Mouse (Mus musculus): Measurements from ENCODE around the gene Gm49378. TPM values are rescaled to one million over a fixed set of nuclear protein-coding genes. Genes with fewer than 3 reads are reported as not detected.

The Gm49378 gene
- total RNA-seq (2015) (6.7 and 8.5 TPM in 2 replicates), total RNA-seq (2017) (1.5 and 4.9 TPM in 2 replicates)

GRCm38 (mm10) chr14:55637795-55638194 is at the start of gene Gm49378:
Gene Gm49378 (minus strand): TSS chr14:55637895.
- ATAC-seq (replicated peaks; ENCODE audit: poor library complexity), result no peak

DNA sequence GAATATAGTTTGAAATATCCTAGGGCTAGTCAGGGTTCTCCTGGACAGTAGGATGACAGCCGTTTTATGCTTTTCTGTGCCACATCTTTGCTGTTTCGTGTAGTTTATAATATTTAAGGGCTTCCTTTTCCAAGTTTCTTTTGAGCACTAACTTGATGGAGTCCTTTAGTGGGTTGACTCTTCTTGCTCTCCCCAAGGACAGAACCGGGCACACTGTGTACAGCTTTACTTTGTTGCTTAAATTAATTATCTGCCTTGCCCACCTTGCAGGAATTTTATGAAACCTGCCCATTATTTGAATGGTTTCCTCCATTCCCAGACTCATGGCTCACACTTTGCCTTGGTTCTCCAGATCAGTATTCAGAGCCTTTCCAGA is 44.4 kb upstream of the Gm49378 start:
- ATAC-seq (replicated peaks; ENCODE audit: poor library complexity), result 0 out of 2 replicates have a peak, but pooled peaks have one; percentile 1

GRCm38 (mm10) chr14:55681160-55682117 is 43.7 kb upstream of the Gm49378 start, which contains the start of gene Tinf2:
Gene Tinf2 (minus strand): TSS chr14:55681820.
- peak; percentile 96 for ATAC-seq (replicated peaks; ENCODE audit: poor library complexity)

- ATAC-seq (replicated peaks; ENCODE audit: poor library complexity), result no peak
Observed at GRCm38 (mm10) chr14:55677615-55678014, 39.9 kb upstream of the Gm49378 start.

- no peak for ATAC-seq (replicated peaks; ENCODE audit: poor library complexity)
Observed at GRCm38 (mm10) chr14:55672741-55673060, 35.0 kb upstream of the Gm49378 start.

GRCm38 (mm10) chr14:55671833-55672740 is 34.4 kb upstream of the Gm49378 start, which contains the start of the genes Gmpr2 and Nedd8:
Gene Gmpr2 (plus strand): TSS chr14:55671941.
Gene Nedd8 (minus strand): TSS chr14:55672124.
- ATAC-seq (replicated peaks; ENCODE audit: poor library complexity), result peak; percentile 98

GRCm38 (mm10) chr14:55671486-55671832 is 33.8 kb upstream of the Gm49378 start:
- no peak for ATAC-seq (replicated peaks; ENCODE audit: poor library complexity)

DNA sequence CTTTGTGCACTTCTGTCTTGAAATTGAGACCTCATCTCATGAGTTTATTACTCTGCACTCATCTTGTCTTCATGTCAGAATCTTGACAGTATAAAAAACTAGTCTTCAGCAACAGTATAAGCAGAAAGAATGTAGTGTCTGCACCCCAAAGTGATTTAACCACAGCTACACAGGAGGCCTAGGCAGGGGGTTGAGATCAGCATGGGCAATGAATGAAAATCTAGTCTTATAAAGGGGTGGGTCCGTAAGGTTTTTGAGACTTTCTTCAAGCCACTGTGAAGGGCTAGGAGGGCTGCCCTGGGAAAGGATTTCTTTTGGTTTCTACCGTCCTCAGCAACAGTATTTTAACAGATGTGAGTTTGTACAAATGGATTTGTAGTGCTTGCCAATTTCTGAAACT is 22.9 kb upstream of the Gm49378 start:
- no peak for ATAC-seq (replicated peaks; ENCODE audit: poor library complexity)

DNA sequence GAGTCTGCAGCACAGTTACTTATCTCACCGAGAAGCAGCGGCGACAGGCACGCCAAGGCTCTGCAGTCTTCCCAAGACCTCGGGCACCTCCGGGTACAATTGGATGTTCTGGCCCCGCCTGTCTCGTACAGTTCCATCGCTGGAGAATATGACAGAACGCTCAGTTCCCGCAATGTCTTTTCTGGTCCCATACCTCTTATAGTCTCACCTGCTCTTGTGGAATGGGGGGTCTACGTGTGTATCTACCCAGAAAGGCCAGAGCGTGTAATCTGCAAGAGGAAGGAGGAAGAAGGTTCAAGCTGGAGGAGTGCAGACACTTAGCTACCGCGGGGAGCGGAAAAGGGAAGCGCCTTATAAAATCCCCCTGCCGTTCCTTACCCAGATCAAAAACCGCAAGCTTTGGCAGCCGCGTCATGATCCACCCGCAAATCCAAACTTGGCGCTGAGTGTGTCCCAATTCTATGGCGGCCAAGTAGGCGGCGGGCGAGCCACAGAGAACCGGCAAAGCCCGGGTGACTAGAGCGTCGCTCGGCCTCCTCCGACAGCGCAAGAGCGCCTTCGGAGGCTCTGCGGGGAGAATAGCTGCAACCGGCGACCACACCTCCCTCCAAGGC is 22.4 kb upstream of the Gm49378 start, which contains the start of gene Mdp1:
Gene Mdp1, minus strand, starts transcription at position 549 of the 614 bp plus-strand sequence.
- ATAC-seq (replicated peaks; ENCODE audit: poor library complexity), result peak; percentile 98

DNA sequence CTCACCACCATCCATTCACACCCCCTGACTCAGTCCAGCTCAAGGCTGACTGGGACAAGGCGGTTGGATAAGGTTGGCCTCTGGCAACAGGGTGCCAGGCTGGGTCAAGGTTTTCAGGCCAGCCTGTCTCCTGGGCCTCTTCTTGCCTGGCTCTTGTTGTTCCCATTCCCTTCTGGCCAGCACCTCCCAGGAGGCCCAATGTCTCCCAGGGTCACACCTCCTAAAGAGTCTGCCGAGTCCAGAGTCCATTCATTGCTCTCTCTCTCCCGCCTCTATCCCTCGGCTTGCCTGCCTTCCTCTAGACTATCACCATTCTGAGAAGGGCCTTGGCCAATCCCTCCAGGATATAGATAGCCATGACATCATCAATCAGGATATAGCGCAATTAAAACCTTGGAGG is 20.3 kb upstream of the Gm49378 start:
- no peak for ATAC-seq (replicated peaks; ENCODE audit: poor library complexity)

DNA sequence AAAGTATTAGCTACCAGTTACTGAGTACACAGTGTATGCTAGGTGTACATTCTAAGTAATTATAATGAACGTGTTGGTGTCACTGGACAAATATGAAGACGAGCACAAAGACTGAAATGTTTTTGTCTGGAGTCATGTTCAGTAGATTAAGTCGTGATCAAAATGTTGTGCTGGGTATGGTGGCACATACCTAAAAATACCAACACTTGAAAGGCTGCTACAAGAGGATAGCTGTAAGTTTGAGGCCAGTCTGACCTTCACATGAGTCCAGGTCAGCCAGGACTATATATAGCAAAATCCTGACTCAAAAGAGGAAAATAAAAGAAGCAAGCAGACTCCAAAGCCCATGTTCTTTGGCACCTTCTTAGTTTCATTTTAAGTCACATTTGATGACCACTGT is 19.2 kb upstream of the Gm49378 start:
- no peak for ATAC-seq (replicated peaks; ENCODE audit: poor library complexity)

DNA sequence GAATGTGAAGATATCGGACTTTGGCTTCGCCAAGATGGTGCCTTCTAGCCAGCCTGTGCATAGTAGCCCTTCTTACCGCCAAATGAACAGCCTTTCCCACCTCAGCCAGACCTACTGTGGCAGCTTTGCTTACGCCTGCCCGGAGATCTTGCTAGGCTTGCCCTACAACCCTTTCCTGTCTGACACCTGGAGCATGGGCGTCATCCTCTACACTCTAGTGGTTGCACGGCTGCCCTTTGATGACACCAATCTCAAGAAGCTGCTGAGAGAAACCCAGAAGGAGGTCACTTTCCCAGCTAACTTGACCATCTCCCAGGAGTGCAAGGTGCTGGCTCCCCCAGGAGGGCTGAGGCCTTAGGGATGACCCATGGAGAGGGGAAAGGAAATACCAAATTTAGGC is 13.8 kb upstream of the Gm49378 start:
- no peak for ATAC-seq (replicated peaks; ENCODE audit: poor library complexity)

DNA sequence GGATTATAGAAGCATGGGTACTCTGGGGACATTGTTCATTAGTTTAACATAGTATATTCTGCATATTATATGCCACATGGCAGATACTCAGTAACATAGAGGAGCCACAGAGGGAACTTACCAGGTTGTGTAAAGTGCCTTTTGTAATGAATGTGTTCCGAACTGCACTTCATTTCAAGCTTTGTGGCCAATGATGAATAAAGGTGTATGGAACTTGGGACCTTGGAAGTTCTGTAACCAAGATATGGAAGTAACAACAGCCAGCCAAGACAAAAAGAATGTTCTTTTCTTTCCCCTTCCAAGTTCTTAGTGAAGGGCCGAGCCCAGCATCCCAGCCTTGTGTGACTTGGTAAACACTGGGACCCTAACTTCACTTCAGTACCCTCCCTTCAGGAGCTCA is 12.2 kb upstream of the Gm49378 start, which contains the start of gene Tssk4:
Gene Tssk4, plus strand, starts transcription at position 301 of the 400 bp plus-strand sequence.
- ATAC-seq (replicated peaks; ENCODE audit: poor library complexity), result no peak

DNA sequence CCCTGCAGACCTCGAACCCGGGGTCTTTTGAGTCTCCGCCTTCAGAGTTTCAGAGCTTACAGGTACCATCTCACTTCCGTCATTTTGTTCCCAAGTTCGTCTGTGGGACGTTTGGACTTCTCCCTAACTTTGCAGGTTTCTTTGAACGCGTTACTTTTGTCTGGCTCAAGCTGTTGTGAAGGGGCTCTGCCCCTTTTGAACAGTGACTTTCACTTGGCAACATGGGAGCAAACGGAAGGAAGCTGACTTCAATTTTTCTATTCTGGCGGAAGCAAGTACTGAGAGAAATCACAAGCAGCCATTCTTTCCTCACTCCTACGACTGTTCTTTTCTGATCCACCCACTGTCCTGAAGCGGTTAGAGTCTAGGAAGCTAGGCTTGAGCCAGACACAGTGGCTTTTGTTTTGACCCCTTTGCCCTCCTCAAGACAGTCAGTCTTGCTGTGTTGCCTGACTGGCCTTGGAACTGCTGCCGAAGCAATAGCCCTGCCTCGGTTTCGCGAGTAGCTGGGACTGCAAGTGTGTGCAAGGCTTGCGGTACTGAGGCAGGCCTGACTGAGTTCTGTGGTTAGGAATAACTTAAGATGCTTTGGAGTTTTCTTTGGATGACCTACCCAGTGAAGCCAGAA is 6.7 kb upstream of the Gm49378 start:
- ATAC-seq (replicated peaks; ENCODE audit: poor library complexity), result no peak

DNA sequence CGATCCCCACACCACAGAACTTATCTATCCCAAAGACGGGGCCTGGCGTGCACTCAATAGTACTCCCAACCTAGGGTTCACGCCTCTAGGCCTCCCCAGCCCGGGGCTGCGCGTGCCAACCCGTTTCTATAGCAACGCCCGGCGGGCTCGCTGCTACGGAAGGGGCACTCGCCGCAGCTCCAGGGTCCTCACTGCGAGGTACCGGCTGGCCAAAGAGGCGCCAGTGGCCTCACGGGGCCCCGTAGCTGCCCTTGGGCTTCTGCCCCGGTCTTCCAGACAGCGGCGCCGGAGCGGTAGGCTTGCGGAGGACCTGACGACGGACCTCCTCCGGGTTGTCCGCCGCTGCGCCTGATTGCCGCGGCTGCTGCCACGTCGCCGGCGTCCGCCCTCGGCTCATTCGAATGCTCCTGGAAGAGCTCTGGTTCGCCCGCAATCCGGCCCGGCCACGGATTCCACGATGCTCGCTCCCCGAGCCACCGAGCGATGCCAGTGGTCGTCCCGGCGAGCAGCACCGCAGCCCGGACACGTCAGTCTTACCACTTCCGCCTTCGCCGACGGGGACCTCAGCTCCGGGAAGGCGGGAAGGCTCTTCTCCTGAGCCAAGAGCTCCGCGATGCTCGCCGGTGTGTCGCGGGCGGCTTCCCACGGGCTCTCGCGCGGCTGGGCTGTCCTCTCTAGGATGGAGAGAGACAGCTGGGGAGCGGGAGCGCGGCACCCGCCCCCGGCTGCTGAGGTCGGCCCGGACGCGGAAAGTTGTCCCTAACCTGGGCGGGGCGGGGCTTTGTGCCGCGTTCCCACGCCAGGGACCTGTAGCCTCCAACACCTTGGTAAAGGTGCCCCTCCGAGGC is 5.6 kb upstream of the Gm49378 start, which contains the start of gene Tm9sf1:
Gene Tm9sf1, minus strand, starts transcription at position 747 of the 848 bp plus-strand sequence.
- peak; percentile 78 for ATAC-seq (replicated peaks; ENCODE audit: poor library complexity)

- ATAC-seq (replicated peaks; ENCODE audit: poor library complexity), result peak; percentile 16
Observed at GRCm38 (mm10) chr14:55642679-55643059, 5.0 kb upstream of the Gm49378 start.

GRCm38 (mm10) chr14:55641291-55641690 is 3.6 kb upstream of the Gm49378 start:
- ATAC-seq (replicated peaks; ENCODE audit: poor library complexity), result no peak

DNA sequence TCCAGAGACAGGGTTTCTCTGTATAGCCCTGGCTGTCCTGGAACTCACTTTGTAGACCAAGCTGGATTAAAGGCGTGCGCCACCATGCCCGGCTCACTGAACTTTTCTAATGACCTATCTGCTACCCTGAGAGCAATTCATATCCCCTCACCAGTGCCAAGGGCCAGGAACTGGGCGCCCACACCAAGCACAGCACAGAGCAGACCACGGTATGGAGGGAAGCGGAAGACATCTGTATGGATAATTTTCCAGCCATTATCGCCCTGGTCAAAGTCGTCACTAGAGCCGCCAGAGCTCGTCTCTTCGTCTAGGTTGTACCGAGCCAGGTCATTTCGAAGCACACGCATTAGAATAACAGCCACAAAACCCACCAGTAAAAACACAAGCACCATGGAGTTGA is 3.1 kb upstream of the Gm49378 start:
- ATAC-seq (replicated peaks; ENCODE audit: poor library complexity), result no peak

DNA sequence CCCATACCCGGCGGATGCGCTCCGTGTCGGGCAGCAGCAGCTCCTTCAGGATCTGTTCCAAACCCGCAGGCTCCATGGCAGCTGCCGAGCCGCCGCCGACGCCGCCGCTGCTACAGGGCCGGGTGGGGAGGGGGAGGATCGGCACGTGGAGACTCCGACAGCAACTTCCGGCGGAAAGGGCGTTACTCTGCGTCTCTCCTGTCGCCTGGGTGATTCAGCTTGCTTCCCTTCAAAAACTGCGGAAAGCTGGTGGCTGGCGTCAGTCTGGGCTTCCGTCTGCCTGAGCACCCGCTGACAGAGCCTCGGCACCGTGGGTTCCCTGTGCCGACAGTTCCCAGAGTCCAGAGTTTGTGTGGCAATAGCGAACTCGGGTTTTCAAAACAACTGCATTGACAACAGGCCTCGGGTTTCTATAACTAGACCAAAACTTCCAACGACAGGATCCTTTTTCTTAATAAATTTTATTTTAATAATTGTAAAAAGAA is 2.1 kb downstream of the Gm49378 start, which contains the start of gene Ipo4:
Gene Ipo4, minus strand, starts transcription at position 435 of the 485 bp plus-strand sequence.
- ATAC-seq (replicated peaks; ENCODE audit: poor library complexity), result peak; percentile 98

Data from megakaryocyte progenitor cell, adult 5-6 weeks (primary cell).